Mouse (Mus musculus) embryonic facial prominence, embryonic 14.5 days (tissue): ENCODE results near the gene Ada. TPM values are rescaled to one million over a fixed set of nuclear protein-coding genes. Genes with fewer than 3 reads are reported as not detected.

ENCODE experiments used
- ATAC-seq: fragments of 200-750 bp; cut with Nextera tagmentation; 2 replicates; pipeline ENCODE4 v1.8.0; 2017; ENCODE audit warnings: low read depth, moderate number of reproducible peaks, moderate TSS enrichment
- DNase-seq: peaks from one replicate; pipeline ENCODE4 v3.0.0-alpha.2; 2015; ENCODE audit warnings: low spot score
- H3K27ac ChIP-seq: fragments of 300-500 bp; sonication (generic); replicated peaks from 2 replicates; pipeline ENCODE4 v1.5.1; 2014; ENCODE audit warnings: low read depth, mild to moderate bottlenecking, low read length, moderate library complexity
- H3K27me3 ChIP-seq: fragments of 300-500 bp; sonication (generic); replicated peaks from 2 replicates; pipeline ENCODE4 v1.6.1; 2014; ENCODE audit warnings: low read length; ENCODE audit not compliant: control insufficient read depth, insufficient read depth
- H3K36me3 ChIP-seq: fragments of 300-500 bp; sonication (generic); 2 replicates; pipeline ENCODE4 v1.6.1; 2014; ENCODE audit warnings: low read length, mixed read lengths; ENCODE audit not compliant: control insufficient read depth, insufficient read depth
- H3K4me1 ChIP-seq: fragments of 300-500 bp; sonication (generic); 2 replicates; pipeline ENCODE4 v1.6.1; 2014; ENCODE audit warnings: antibody characterized with exemption, low read length; ENCODE audit not compliant: control insufficient read depth, insufficient read depth
- H3K4me2 ChIP-seq: fragments of 300-500 bp; sonication (generic); 2 replicates; pipeline ENCODE4 v1.6.1; 2014; ENCODE audit warnings: low read depth, mild to moderate bottlenecking, low read length, moderate library complexity, mixed read lengths
- H3K4me3 ChIP-seq: fragments of 300-500 bp; sonication (generic); 2 replicates; pipeline ENCODE4 v1.5.1; 2014; ENCODE audit warnings: low read depth, mild to moderate bottlenecking, low read length
- H3K9ac ChIP-seq: fragments of 300-500 bp; sonication (generic); 2 replicates; pipeline ENCODE4 v1.6.1; 2014; ENCODE audit warnings: low read depth, mild to moderate bottlenecking, low read length, moderate library complexity, mixed read lengths
- H3K9me3 ChIP-seq: fragments of 300-500 bp; sonication (generic); 2 replicates; pipeline ENCODE4 v1.6.1; 2016; ENCODE audit warnings: low read length; ENCODE audit not compliant: control insufficient read depth
- WGBS: fragments of 180-500 bp; shearing (Covaris S2); extraction: QIAGEN DNeasy Blood & Tissue Kit; methylation state at CpG from one replicate; pipeline ENCODE4 v1.1.7; 2014; 5-methylcytosine and 5-hydroxymethylcytosine counted together
- polyA plus RNA-seq: library from polyadenylated mRNA; unstranded; fragments of >200 nt; fragmentation: Nextera tagmentation; extraction: Ambion mirVana; gene quantifications from 2 replicates; pipeline ENCODE4 v1.2.1, GENCODE M21; 2014

The Ada gene
- polyA plus RNA-seq, 1 experiment from 2014 or later: 7.2 TPM

- DNase-seq: no peak
- Histone ChIP-seq H3K4me3 (no peak overlapping the region), H3K9me3 (no peaks in the 10 kb centered on the region), H3K4me1 (no peaks in the 10 kb centered on the region), H3K36me3 (no peaks in the 10 kb centered on the region), H3K4me2 (no peak overlapping the region), H3K27me3 (peaks cover 5% of the 10 kb centered on the region; the same call in 1 of the 2 replicates), H3K27ac (no peak overlapping the region), H3K9ac (no peak overlapping the region)
- no peak for ATAC-seq
- 2% methylated on average over 2 of the region's 2 CpGs for WGBS
Observed at GRCm38 (mm10) chr2:163777061-163777460, 27.0 kb upstream of the Ada start.

GRCm38 (mm10) chr2:163776661-163777060 is 26.6 kb upstream of the Ada start:
- H3K4me2 ChIP-seq: no peak overlapping the region
- H3K4me1 ChIP-seq: no peaks in the 10 kb centered on the region
- 18% methylated on average over 13 of the region's 13 CpGs for WGBS
- H3K9ac ChIP-seq: no peak overlapping the region
- no peak overlapping the region for H3K4me3 ChIP-seq
- H3K9me3 ChIP-seq: no peaks in the 10 kb centered on the region
- peaks cover 5% of the 10 kb centered on the region; the same call in 1 of the 2 replicates for H3K27me3 ChIP-seq
- ATAC-seq (no peak), DNase-seq (no peak)
- H3K27ac ChIP-seq: no peak overlapping the region
- H3K36me3 ChIP-seq: no peaks in the 10 kb centered on the region

- DNase-seq (no peak), ATAC-seq (no peak)
- 86% methylated on average over 8 of the region's 8 CpGs for WGBS
- H3K9me3 ChIP-seq: no peaks in the 10 kb centered on the region
- no peaks in the 10 kb centered on the region for H3K36me3 ChIP-seq
- no peak overlapping the region for H3K4me3 ChIP-seq
- no peak overlapping the region for H3K4me2 ChIP-seq
- H3K4me1 ChIP-seq: no peaks in the 10 kb centered on the region
- H3K27ac ChIP-seq: no peak overlapping the region
- H3K27me3 ChIP-seq: 0 out of 2 replicates have a peak, but pooled peaks cover under 1% of the 10 kb centered on the region
- H3K9ac ChIP-seq: no peak overlapping the region
Observed at GRCm38 (mm10) chr2:163770731-163771130, 20.7 kb upstream of the Ada start.

DNA sequence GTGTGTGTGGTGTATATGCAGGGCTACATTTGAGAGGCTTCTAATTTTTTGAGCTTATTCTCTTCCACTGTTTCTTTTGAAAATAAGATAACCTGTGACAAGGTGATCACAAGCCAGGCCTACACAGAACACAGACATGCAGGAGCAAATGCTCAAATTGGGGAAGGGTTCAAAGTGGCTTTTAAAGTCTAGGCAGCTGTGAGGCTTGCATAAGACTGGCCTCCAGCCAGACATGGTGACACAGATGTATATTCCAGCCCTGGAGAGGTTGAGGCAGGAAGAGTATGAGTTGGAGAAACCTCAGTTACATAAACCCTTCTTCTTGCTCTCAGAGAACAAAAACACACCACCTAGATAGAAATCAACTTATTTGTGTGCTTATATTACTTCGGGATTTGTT is 16.9 kb upstream of the Ada start:
- no peak for DNase-seq
- H3K27ac ChIP-seq: no peak overlapping the region
- no peaks in the 10 kb centered on the region for H3K4me1 ChIP-seq
- no peaks in the 10 kb centered on the region for H3K27me3 ChIP-seq
- no peak for ATAC-seq
- H3K4me3 ChIP-seq: no peak overlapping the region
- H3K9me3 ChIP-seq: no peaks in the 10 kb centered on the region
- H3K36me3 ChIP-seq: no peaks in the 10 kb centered on the region
- WGBS: 70% methylated on average over 1 of the region's 1 CpGs
- no peak overlapping the region for H3K4me2 ChIP-seq
- H3K9ac ChIP-seq: no peak overlapping the region

- Histone ChIP-seq H3K4me1 (no peaks in the 10 kb centered on the region), H3K4me2 (no peak overlapping the region), H3K9ac (no peak overlapping the region), H3K9me3 (no peaks in the 10 kb centered on the region), H3K4me3 (no peak overlapping the region), H3K36me3 (no peaks in the 10 kb centered on the region), H3K27me3 (no peaks in the 10 kb centered on the region), H3K27ac (no peak overlapping the region)
- ATAC-seq (no peak), DNase-seq (no peak)
Observed at GRCm38 (mm10) chr2:163766261-163766660, 16.2 kb upstream of the Ada start.

- Histone ChIP-seq H3K27ac (no peak overlapping the region), H3K9ac (no peak overlapping the region), H3K27me3 (no peaks in the 10 kb centered on the region), H3K4me1 (peaks cover 6% of the 10 kb centered on the region), H3K9me3 (no peaks in the 10 kb centered on the region), H3K4me3 (no peak overlapping the region), H3K36me3 (no peaks in the 10 kb centered on the region), H3K4me2 (no peak overlapping the region)
- 91% methylated on average over 7 of the region's 7 CpGs for WGBS
- DNase-seq (no peak), ATAC-seq (no peak)
Observed at GRCm38 (mm10) chr2:163761402-163761801, 11.4 kb upstream of the Ada start.

- H3K9me3 ChIP-seq: no peaks in the 10 kb centered on the region
- no peak for DNase-seq
- H3K36me3 ChIP-seq: no peaks in the 10 kb centered on the region
- H3K27me3 ChIP-seq: no peaks in the 10 kb centered on the region
- no peak overlapping the region for H3K4me2 ChIP-seq
- H3K4me1 ChIP-seq: peaks cover 9% of the 10 kb centered on the region
- ATAC-seq: no peak
- WGBS: 80% methylated on average over 6 of the region's 6 CpGs
- H3K27ac ChIP-seq: no peak overlapping the region
- no peak overlapping the region for H3K9ac ChIP-seq
- H3K4me3 ChIP-seq: no peak overlapping the region
Observed at GRCm38 (mm10) chr2:163760589-163760988, 10.6 kb upstream of the Ada start.

- no peak for DNase-seq
- 36% methylated on average over 2 of the region's 2 CpGs for WGBS
- H3K4me2 ChIP-seq: no peak overlapping the region
Observed at GRCm38 (mm10) chr2:163758146-163758545, 8.1 kb upstream of the Ada start.

DNA sequence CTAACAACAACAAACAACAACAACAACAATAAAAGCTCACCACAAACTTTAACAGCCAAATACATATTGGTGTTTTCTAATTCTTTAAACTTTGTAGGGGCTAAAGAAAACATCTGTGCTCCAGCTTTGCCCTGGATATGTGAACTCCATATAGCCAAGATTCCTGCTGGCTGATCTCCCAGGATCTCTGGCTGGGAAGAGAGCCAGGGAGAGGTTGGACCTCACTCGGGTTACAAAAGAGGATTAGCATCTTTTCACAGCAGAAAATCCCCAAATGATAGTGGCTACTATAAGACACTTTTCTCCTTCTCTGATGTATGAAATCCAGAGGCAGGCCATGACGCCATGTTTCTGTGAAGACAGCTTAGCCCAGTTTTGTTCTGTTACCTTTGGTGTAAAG is 6.7 kb upstream of the Ada start:
- no peak overlapping the region for H3K4me3 ChIP-seq
- peak; percentile 92 for DNase-seq
- H3K27me3 ChIP-seq: no peaks in the 10 kb centered on the region
- no peaks in the 10 kb centered on the region for H3K9me3 ChIP-seq
- WGBS: 11% methylated on average over 2 of the region's 2 CpGs
- ATAC-seq: peak; percentile 69
- peaks cover 9% of the 10 kb centered on the region for H3K4me1 ChIP-seq
- H3K4me2 ChIP-seq: no peak overlapping the region
- no peak overlapping the region for H3K9ac ChIP-seq
- peak overlapping the region; percentile 41 for H3K27ac ChIP-seq
- no peaks in the 10 kb centered on the region for H3K36me3 ChIP-seq

More at GRCm38 (mm10) chr2:163758146-163758545, 8.1 kb upstream of the Ada start:
- no peak for ATAC-seq
- Histone ChIP-seq H3K9me3 (no peaks in the 10 kb centered on the region), H3K27ac (no peak overlapping the region), H3K4me3 (no peak overlapping the region), H3K27me3 (no peaks in the 10 kb centered on the region), H3K36me3 (no peaks in the 10 kb centered on the region), H3K9ac (no peak overlapping the region), H3K4me1 (peaks cover 9% of the 10 kb centered on the region)
